Mouse (Mus musculus) intestine, postnatal 0 days (tissue): ENCODE data around the gene Dennd2a. TPM values are rescaled to one million over a fixed set of nuclear protein-coding genes. Genes with fewer than 3 reads are reported as not detected.

Experiments
- ATAC-seq: fragments of 200-750 bp; cut with Nextera tagmentation; 2 replicates; pipeline ENCODE4 v1.8.0; 2017; ENCODE audit warnings: mild to moderate bottlenecking, moderate TSS enrichment, moderate library complexity
- H3K27ac ChIP-seq: fragments of 300-500 bp; sonication (generic); 2 replicates; pipeline ENCODE4 v1.5.1; 2014; ENCODE audit warnings: mild to moderate bottlenecking, low read depth, low read length, moderate library complexity
- H3K27me3 ChIP-seq: fragments of 300-500 bp; sonication (generic); replicated peaks from 2 replicates; pipeline ENCODE4 v1.6.1; 2014; ENCODE audit warnings: low read length, mixed read lengths; ENCODE audit not compliant: control insufficient read depth, insufficient read depth
- H3K36me3 ChIP-seq: fragments of 300-500 bp; sonication (generic); 2 replicates; pipeline ENCODE4 v1.6.1; 2014; ENCODE audit warnings: mild to moderate bottlenecking, moderate library complexity; ENCODE audit not compliant: control insufficient read depth, insufficient read depth
- H3K4me1 ChIP-seq: fragments of 300-500 bp; sonication (generic); replicated peaks from 2 replicates; pipeline ENCODE4 v1.6.1; 2014; ENCODE audit warnings: antibody characterized with exemption, low read length, mixed read lengths; ENCODE audit not compliant: control insufficient read depth, insufficient read depth
- H3K4me2 ChIP-seq: fragments of 300-500 bp; sonication (generic); replicated peaks from 2 replicates; pipeline ENCODE4 v1.6.1; 2014; ENCODE audit warnings: low read depth, mild to moderate bottlenecking, moderate library complexity
- H3K4me3 ChIP-seq: fragments of 300-500 bp; sonication (generic); 2 replicates; pipeline ENCODE4 v1.5.1; 2014; ENCODE audit warnings: low read depth, low read length
- H3K9ac ChIP-seq: fragments of 300-500 bp; sonication (generic); 2 replicates; pipeline ENCODE4 v1.6.1; 2014; ENCODE audit warnings: mild to moderate bottlenecking, low read depth, low read length
- H3K9me3 ChIP-seq: fragments of 300-500 bp; sonication (generic); 2 replicates; pipeline ENCODE4 v1.6.1; 2016; ENCODE audit warnings: mixed run types; ENCODE audit not compliant: control insufficient read depth
- CTCF ChIP-seq: sonication (generic); IDR thresholded peaks from 2 replicates; pipeline ENCODE4 v1.5.1; 2016; ENCODE audit warnings: low read depth, mild to moderate bottlenecking, control low read depth, antibody characterized with exemption, moderate library complexity
- WGBS: fragments of 180-500 bp; shearing (Covaris S2); extraction: QIAGEN DNeasy Blood & Tissue Kit; methylation state at CpG from one replicate; pipeline ENCODE4 v1.1.7; 2014; 5-methylcytosine and 5-hydroxymethylcytosine counted together
- polyA plus RNA-seq: library from polyadenylated mRNA; unstranded; fragments of >200 nt; fragmentation: Nextera tagmentation; extraction: Ambion mirVana; gene quantifications from 2 replicates; pipeline ENCODE4 v1.2.1, GENCODE M21; 2015

Gene Dennd2a
- polyA plus RNA-seq, 1 experiment from 2014 or later, result 3.8 TPM

DNA sequence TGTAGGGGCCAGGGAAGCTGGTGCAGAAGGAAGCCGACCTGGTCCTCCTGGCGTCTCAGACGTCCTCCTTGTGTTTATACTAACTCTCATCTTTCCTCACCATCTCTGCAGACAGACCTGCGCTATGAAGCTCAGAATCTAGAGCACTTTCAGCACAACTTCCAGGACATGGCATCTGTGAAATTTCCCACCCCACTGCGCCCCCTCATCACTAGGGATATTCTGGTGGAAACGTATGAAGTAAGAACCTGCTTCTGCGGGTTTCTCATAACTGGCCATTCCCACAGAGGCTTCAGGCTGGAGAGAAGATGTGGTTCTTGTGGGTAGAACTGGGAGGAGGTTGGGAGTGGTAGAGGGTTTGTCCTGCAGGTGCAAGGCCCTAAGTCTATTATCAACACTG is 21.9 kb upstream of the Dennd2a start:
- H3K4me3 ChIP-seq, result no peak overlapping the region
- no peak overlapping the region for H3K4me2 ChIP-seq
- no peak overlapping the region for H3K9ac ChIP-seq
- H3K4me1 ChIP-seq, result 0 out of 2 replicates have a peak, but pooled peaks cover 5% of the 10 kb centered on the region
- H3K9me3 ChIP-seq, result no peaks in the 10 kb centered on the region
- no peak for ATAC-seq
- H3K27ac ChIP-seq, result no peak overlapping the region
- TF ChIP-seq CTCF, result no peak
- no peaks in the 10 kb centered on the region for H3K27me3 ChIP-seq
- 87% methylated on average over 7 of the region's 7 CpGs for WGBS
- H3K36me3 ChIP-seq, result peaks cover 57% of the 10 kb centered on the region

- H3K9ac ChIP-seq, result no peak overlapping the region
- no peaks in the 10 kb centered on the region for H3K9me3 ChIP-seq
- H3K27ac ChIP-seq, result no peak overlapping the region
- WGBS, result 61% methylated on average over 7 of the region's 7 CpGs
- peak overlapping the region; percentile 83 for H3K4me3 ChIP-seq
- H3K4me2 ChIP-seq, result peak overlapping the region; percentile 84
- no peak for TF ChIP-seq CTCF
- H3K4me1 ChIP-seq, result 0 out of 2 replicates have a peak, but pooled peaks cover 5% of the 10 kb centered on the region
- no peaks in the 10 kb centered on the region for H3K27me3 ChIP-seq
- no peak for ATAC-seq
- peaks cover 28% of the 10 kb centered on the region for H3K36me3 ChIP-seq
Observed at GRCm38 (mm10) chr6:39574951-39575350, 17.3 kb upstream of the Dennd2a start.

GRCm38 (mm10) chr6:39574555-39574869 is 16.8 kb upstream of the Dennd2a start:
- TF ChIP-seq CTCF, result no peak
- no peak overlapping the region for H3K27ac ChIP-seq
- H3K9ac ChIP-seq, result peak overlapping the region; percentile 85; the same call in 1 of the 2 replicates
- no peaks in the 10 kb centered on the region for H3K9me3 ChIP-seq
- peak; percentile 6; the same call in 1 of the 2 replicates for ATAC-seq
- H3K4me1 ChIP-seq, result 0 out of 2 replicates have a peak, but pooled peaks cover 5% of the 10 kb centered on the region
- WGBS, result 18% methylated on average over 10 of the region's 10 CpGs
- H3K27me3 ChIP-seq, result no peaks in the 10 kb centered on the region
- peak overlapping the region; percentile 84 for H3K4me2 ChIP-seq
- H3K4me3 ChIP-seq, result peak overlapping the region; percentile 83
- H3K36me3 ChIP-seq, result peaks cover 24% of the 10 kb centered on the region

GRCm38 (mm10) chr6:39573791-39574554 is 16.3 kb upstream of the Dennd2a start, which contains the start of gene Adck2:
TSS of gene Adck2 (plus strand) at chr6:39573873.
- under 1% methylated on average over 49 of the region's 49 CpGs for WGBS

GRCm38 (mm10) chr6:39570426-39570825 is 12.8 kb upstream of the Dennd2a start:
- no peak for ATAC-seq
- H3K27me3 ChIP-seq, result no peaks in the 10 kb centered on the region
- no peak overlapping the region for H3K27ac ChIP-seq
- H3K4me2 ChIP-seq, result no peak overlapping the region
- no peak for TF ChIP-seq CTCF
- no peak overlapping the region for H3K9ac ChIP-seq
- WGBS, result 52% methylated on average over 3 of the region's 3 CpGs
- H3K4me3 ChIP-seq, result no peak overlapping the region
- H3K36me3 ChIP-seq, result no peaks in the 10 kb centered on the region
- 0 out of 2 replicates have a peak, but pooled peaks cover 5% of the 10 kb centered on the region for H3K4me1 ChIP-seq
- no peaks in the 10 kb centered on the region for H3K9me3 ChIP-seq

More at GRCm38 (mm10) chr6:39573791-39574554, 16.3 kb upstream of the Dennd2a start, which contains the start of gene Adck2:
- Histone ChIP-seq H3K27ac (peak within 1 kb of the TSS; percentile 87), H3K9me3 (no peaks in the 10 kb centered on the region), H3K36me3 (peaks cover 18% of the 10 kb centered on the region), H3K4me3 (peak within 1 kb of the TSS; percentile 83), H3K4me2 (peak within 1 kb of the TSS; percentile 84), H3K4me1 (0 out of 2 replicates have a peak, but pooled peaks cover 5% of the 10 kb centered on the region), H3K9ac (peak within 1 kb of the TSS; percentile 85), H3K27me3 (no peaks in the 10 kb centered on the region)
- ATAC-seq, result peak; percentile 89
- peak; percentile 60 for TF ChIP-seq CTCF

GRCm38 (mm10) chr6:39567528-39567927 is 9.9 kb upstream of the Dennd2a start:
- Histone ChIP-seq H3K27ac (no peak overlapping the region), H3K36me3 (no peaks in the 10 kb centered on the region), H3K4me2 (no peak overlapping the region), H3K27me3 (no peaks in the 10 kb centered on the region), H3K9me3 (no peaks in the 10 kb centered on the region), H3K4me3 (no peak overlapping the region), H3K9ac (no peak overlapping the region), H3K4me1 (no peaks in the 10 kb centered on the region)
- WGBS, result 12% methylated on average over 5 of the region's 5 CpGs
- peak; percentile 87 for TF ChIP-seq CTCF
- ATAC-seq, result no peak
